Mouse (Mus musculus) olfactory bulb, adult 2 months (tissue): ENCODE results near the gene Nf1. TPM values are rescaled to one million over a fixed set of nuclear protein-coding genes. Genes with fewer than 3 reads are reported as not detected.
"Not testable (repeated sequence)": the region's sequence is repeated elsewhere in the genome, so short reads cannot be mapped to it uniquely, and the experiment has no call there.

Experiments
- H3K27ac ChIP-seq: fragments of 200-500 bp; 2 replicates; pipeline ENCODE4 v1.5.1; 2012; ENCODE audit warnings: low read depth, low read length; ENCODE audit not compliant: insufficient read depth
- H3K4me1 ChIP-seq: fragments of 200-500 bp; 2 replicates; pipeline ENCODE4 v1.6.1; 2012; ENCODE audit warnings: low read length; ENCODE audit not compliant: control insufficient read depth, insufficient read depth
- H3K4me3 ChIP-seq: fragments of 200-500 bp; 2 replicates; pipeline ENCODE4 v1.5.1; 2012; ENCODE audit warnings: mild to moderate bottlenecking, low read depth, low read length, moderate library complexity; ENCODE audit not compliant: insufficient read depth
- CTCF ChIP-seq: fragments of 200-500 bp; IDR thresholded peaks from 2 replicates; pipeline ENCODE4 v1.5.1; 2012; ENCODE audit warnings: low read depth, mild to moderate bottlenecking, low read length, moderate library complexity; ENCODE audit not compliant: insufficient read depth
- POLR2A ChIP-seq: fragments of 200-500 bp; IDR thresholded peaks from 2 replicates; pipeline ENCODE4 v1.6.1; 2012; ENCODE audit warnings: mild to moderate bottlenecking, low read depth, low read length, moderate library complexity; ENCODE audit not compliant: insufficient read depth
- WGBS: fragments of 180-500 bp; shearing (Covaris S2); methylation state at CpG from one replicate; pipeline ENCODE4 v1.1.7; 2018; 5-methylcytosine and 5-hydroxymethylcytosine counted together
- polyA plus RNA-seq: library from polyadenylated mRNA; stranded (reverse); fragments of >200 nt; gene quantifications from 2 replicates; pipeline ENCODE4 v1.2.4, GENCODE M21; 2012; ENCODE audit warnings: low replicate concordance; ENCODE audit not compliant: missing spikeins, insufficient read depth, insufficient read length

Gene Nf1
- polyA plus RNA-seq, 1 experiment: 163 TPM

- WGBS: 94% methylated on average over 6 of the region's 6 CpGs
Measured at GRCm38 (mm10) chr11:79303109-79303508, 36.4 kb upstream of the Nf1 start.

GRCm38 (mm10) chr11:79304245-79304644, 35.2 kb upstream of the Nf1 start:
- WGBS: 96% methylated on average over 4 of the region's 4 CpGs
- not testable (repeated sequence) for H3K27ac ChIP-seq, H3K4me3 ChIP-seq
- peaks cover 18% of the 10 kb centered on the region for H3K4me1 ChIP-seq

More at GRCm38 (mm10) chr11:79303109-79303508, 36.4 kb upstream of the Nf1 start:
- TF ChIP-seq CTCF: no peak
- no peak for TF ChIP-seq POLR2A
- Histone ChIP-seq H3K4me1 (peaks cover 17% of the 10 kb centered on the region), H3K4me3 (no peak overlapping the region), H3K27ac (no peak overlapping the region)

- H3K27ac ChIP-seq: no peak overlapping the region
- no peak overlapping the region for H3K4me3 ChIP-seq
- 87% methylated on average over 9 of the region's 9 CpGs for WGBS
- no peak for TF ChIP-seq POLR2A
- no peak for TF ChIP-seq CTCF
- H3K4me1 ChIP-seq: peaks cover 18% of the 10 kb centered on the region
Measured at GRCm38 (mm10) chr11:79305697-79306340, 33.7 kb upstream of the Nf1 start.

DNA sequence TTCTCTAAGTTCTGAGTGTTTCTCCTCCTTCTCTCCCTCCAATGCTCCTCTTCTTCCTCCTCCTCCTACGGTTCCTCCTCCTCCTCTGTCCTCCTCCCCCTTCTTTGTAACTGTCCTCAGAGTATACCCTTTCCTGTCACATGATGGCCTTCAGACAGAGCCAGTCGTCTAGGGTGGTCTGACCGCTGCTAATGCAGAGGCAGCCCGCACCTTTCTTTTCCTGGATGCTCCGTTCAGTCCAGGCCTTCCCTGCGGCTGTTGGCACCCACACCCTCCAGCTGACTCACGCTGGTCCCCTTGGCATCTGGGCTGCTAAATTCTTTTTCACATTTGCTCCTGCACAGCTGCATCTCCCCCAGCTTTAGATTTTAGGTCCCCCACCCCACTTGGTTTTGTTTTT, 33.0 kb upstream of the Nf1 start:
- Histone ChIP-seq H3K27ac (peak overlapping the region; percentile 36; the same call in 1 of the 2 replicates), H3K4me1 (peaks cover 18% of the 10 kb centered on the region), H3K4me3 (no peak overlapping the region)
- 33% methylated on average over 7 of the region's 7 CpGs for WGBS
- TF ChIP-seq CTCF (no peak), POLR2A (no peak)

- Histone ChIP-seq H3K27ac (peak overlapping the region; percentile 36; the same call in 1 of the 2 replicates), H3K4me1 (peaks cover 18% of the 10 kb centered on the region), H3K4me3 (no peak overlapping the region)
- WGBS: 25% methylated on average over 10 of the region's 10 CpGs
- TF ChIP-seq CTCF (no peak), POLR2A (no peak)
Measured at GRCm38 (mm10) chr11:79306996-79307395, 32.5 kb upstream of the Nf1 start.

DNA sequence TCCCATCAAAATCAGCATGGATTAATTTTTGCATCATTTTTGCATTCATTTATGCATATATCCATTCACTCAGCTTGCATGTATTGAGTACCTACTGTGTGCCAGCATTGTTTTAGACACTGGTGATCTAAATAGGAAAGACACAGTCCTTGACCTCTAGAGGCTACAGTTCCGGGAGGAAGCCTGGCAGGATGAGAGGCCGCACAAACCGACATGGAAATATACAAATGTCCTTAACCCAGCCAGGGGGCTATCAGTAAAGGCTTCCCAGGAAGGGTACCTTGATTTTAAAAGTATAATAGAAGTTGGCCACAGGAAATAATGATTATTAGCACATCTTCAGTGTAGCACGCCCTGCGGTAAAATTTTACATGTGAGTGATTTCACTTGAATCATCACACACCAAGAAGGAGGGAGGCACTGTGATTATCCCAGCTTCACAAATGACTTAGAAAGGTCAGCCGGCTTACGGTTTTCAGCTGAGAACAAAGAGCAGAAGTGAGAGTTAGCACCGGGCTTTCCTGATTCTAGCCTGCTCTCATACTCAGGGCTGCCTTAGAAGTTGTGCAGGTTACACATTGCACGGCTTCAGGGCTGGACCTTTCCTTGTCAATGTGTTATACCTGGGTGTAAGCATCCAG, 31.8 kb upstream of the Nf1 start:
- no peak overlapping the region for H3K27ac ChIP-seq
- WGBS: 59% methylated on average over 9 of the region's 9 CpGs
- TF ChIP-seq CTCF (no peak), POLR2A (no peak)
- H3K4me3 ChIP-seq: no peak overlapping the region
- peaks cover 18% of the 10 kb centered on the region for H3K4me1 ChIP-seq

- H3K4me3 ChIP-seq: no peak overlapping the region
- no peak overlapping the region for H3K27ac ChIP-seq
- WGBS: 93% methylated on average over 5 of the region's 5 CpGs
- TF ChIP-seq CTCF (no peak), POLR2A (no peak)
- H3K4me1 ChIP-seq: peaks cover 18% of the 10 kb centered on the region
Measured at GRCm38 (mm10) chr11:79310467-79310866, 29.0 kb upstream of the Nf1 start.

DNA sequence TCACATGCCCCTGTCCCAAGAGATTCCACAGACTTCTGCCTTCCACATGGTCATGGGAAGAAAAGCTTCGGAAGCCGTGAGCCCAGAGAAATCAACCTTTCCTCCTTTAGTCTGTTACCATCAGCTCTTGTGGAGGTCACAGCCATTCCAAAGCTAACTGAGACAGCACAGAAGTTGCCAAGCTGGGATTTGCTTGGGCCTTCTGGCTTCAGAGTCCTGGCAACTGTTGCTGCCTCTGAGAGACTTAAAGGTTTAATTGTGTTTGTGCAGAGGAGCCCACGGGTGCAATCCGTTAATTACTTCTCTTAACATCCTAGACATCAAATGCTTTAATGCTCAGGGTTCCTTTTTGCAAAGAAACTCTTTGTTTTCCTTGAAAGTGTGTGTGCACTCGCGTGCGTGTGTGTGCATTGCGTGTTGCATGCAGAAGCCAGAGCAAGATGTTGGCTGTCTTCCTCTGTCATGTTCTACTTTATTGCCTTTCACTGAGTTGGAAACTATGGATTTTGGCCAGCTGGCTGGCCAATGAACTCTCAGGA, 22.6 kb upstream of the Nf1 start:
- 67% methylated on average over 8 of the region's 8 CpGs for WGBS
- no peak overlapping the region for H3K4me3 ChIP-seq
- H3K27ac ChIP-seq: no peak overlapping the region
- TF ChIP-seq POLR2A (no peak), CTCF (no peak)
- no peaks in the 10 kb centered on the region for H3K4me1 ChIP-seq

GRCm38 (mm10) chr11:79319807-79320206, 19.7 kb upstream of the Nf1 start:
- TF ChIP-seq CTCF (no peak), POLR2A (no peak)
- WGBS: 82% methylated on average over 7 of the region's 7 CpGs
- H3K27ac ChIP-seq: no peak overlapping the region
- H3K4me3 ChIP-seq: no peak overlapping the region
- H3K4me1 ChIP-seq: peaks cover 5% of the 10 kb centered on the region; the same call in 1 of the 2 replicates
